Mouse (Mus musculus) kidney, postnatal 0 days (tissue): ENCODE results near the gene Il17re. TPM values are rescaled to one million over a fixed set of nuclear protein-coding genes. Genes with fewer than 3 reads are reported as not detected.

Experiments
- ATAC-seq: fragments of 200-750 bp; cut with Nextera tagmentation; replicated peaks from 2 replicates; pipeline ENCODE4 v1.8.0; 2017; ENCODE audit warnings: low read depth, moderate number of reproducible peaks, moderate TSS enrichment, moderate library complexity; ENCODE audit not compliant: low FRiP score
- DNase-seq: peaks from one replicate; pipeline ENCODE4 v3.0.0-alpha.2; 2016; ENCODE audit warnings: low spot score
- H3K27ac ChIP-seq: fragments of 300-500 bp; sonication (generic); 2 replicates; pipeline ENCODE4 v1.5.1; 2014; ENCODE audit warnings: mild to moderate bottlenecking
- H3K27me3 ChIP-seq: fragments of 300-500 bp; sonication (generic); 2 replicates; pipeline ENCODE4 v1.6.1; 2014; ENCODE audit warnings: low read length, mixed read lengths; ENCODE audit not compliant: insufficient read depth
- H3K36me3 ChIP-seq: fragments of 300-500 bp; sonication (generic); 2 replicates; pipeline ENCODE4 v1.6.1; 2014; ENCODE audit warnings: low read length, mixed read lengths; ENCODE audit not compliant: insufficient read depth
- H3K4me1 ChIP-seq: fragments of 300-500 bp; sonication (generic); replicated peaks from 2 replicates; pipeline ENCODE4 v1.6.1; 2014; ENCODE audit warnings: antibody characterized with exemption, low read length, mixed read lengths; ENCODE audit not compliant: insufficient read depth
- H3K4me2 ChIP-seq: fragments of 300-500 bp; sonication (generic); 2 replicates; pipeline ENCODE4 v1.6.1; 2014; ENCODE audit warnings: mild to moderate bottlenecking, low read length, moderate library complexity, mixed read lengths
- H3K4me3 ChIP-seq: fragments of 300-500 bp; sonication (generic); replicated peaks from 2 replicates; pipeline ENCODE4 v1.5.1; 2014; ENCODE audit warnings: low read depth, low read length
- H3K9ac ChIP-seq: fragments of 300-500 bp; sonication (generic); 2 replicates; pipeline ENCODE4 v1.6.1; 2014; ENCODE audit warnings: low read depth, low read length
- H3K9me3 ChIP-seq: fragments of 300-500 bp; sonication (generic); replicated peaks from 2 replicates; pipeline ENCODE4 v1.6.1; 2016; ENCODE audit warnings: low read length, inconsistent platforms, mixed read lengths
- CTCF ChIP-seq: IDR thresholded peaks from 2 replicates; pipeline ENCODE4 v1.5.1; 2016; ENCODE audit warnings: antibody characterized with exemption, low read depth, mild to moderate bottlenecking, moderate library complexity
- WGBS: fragments of 180-500 bp; shearing (Covaris S2); extraction: QIAGEN DNeasy Blood & Tissue Kit; methylation state at CpG from one replicate; pipeline ENCODE4 v1.1.7; 2014; 5-methylcytosine and 5-hydroxymethylcytosine counted together
- polyA plus RNA-seq: library from polyadenylated mRNA; unstranded; fragments of >200 nt; fragmentation: Nextera tagmentation; extraction: Ambion mirVana; gene quantifications from 2 replicates; pipeline ENCODE4 v1.2.1, GENCODE M21; 2015

Il17re gene
- polyA plus RNA-seq, 1 experiment from 2014 or later: 11.1 TPM

- TF ChIP-seq CTCF: no peak
- no peaks in the 10 kb centered on the region for H3K36me3 ChIP-seq
- 74% methylated on average over 10 of the region's 10 CpGs for WGBS
- H3K9me3 ChIP-seq: no peaks in the 10 kb centered on the region
- no peak overlapping the region for H3K9ac ChIP-seq
- H3K4me2 ChIP-seq: no peak overlapping the region
- H3K4me1 ChIP-seq: peaks cover 8% of the 10 kb centered on the region
- no peak overlapping the region for H3K27ac ChIP-seq
- H3K4me3 ChIP-seq: no peak overlapping the region
- DNase-seq: no peak
- no peaks in the 10 kb centered on the region for H3K27me3 ChIP-seq
- no peak for ATAC-seq
Measured at GRCm38 (mm10) chr6:113478906-113479305, 20.6 kb downstream of the Il17re start.

GRCm38 (mm10) chr6:113480555-113481373 lies 22.5 kb downstream of the Il17re start:
- DNase-seq: peak; percentile 3
- H3K27ac ChIP-seq: no peak overlapping the region

GRCm38 (mm10) chr6:113482477-113483099 lies 24.3 kb downstream of the Il17re start:
- Histone ChIP-seq H3K27ac (peak overlapping the region; percentile 55), H3K4me3 (peak overlapping the region; percentile 47), H3K36me3 (no peaks in the 10 kb centered on the region), H3K9me3 (no peaks in the 10 kb centered on the region), H3K9ac (peak overlapping the region; percentile 43), H3K4me1 (peaks cover 11% of the 10 kb centered on the region), H3K27me3 (no peaks in the 10 kb centered on the region), H3K4me2 (peak overlapping the region; percentile 72)
- TF ChIP-seq CTCF: no peak
- WGBS: 2% methylated on average over 65 of the region's 65 CpGs
- DNase-seq: no peak
- ATAC-seq: peak; percentile 44

More at GRCm38 (mm10) chr6:113480555-113481373, 22.5 kb downstream of the Il17re start:
- Histone ChIP-seq H3K27me3 (no peaks in the 10 kb centered on the region), H3K4me1 (peaks cover 11% of the 10 kb centered on the region), H3K4me2 (no peak overlapping the region), H3K4me3 (no peak overlapping the region), H3K9me3 (no peaks in the 10 kb centered on the region), H3K36me3 (no peaks in the 10 kb centered on the region), H3K9ac (no peak overlapping the region)
- no peak for TF ChIP-seq CTCF
- ATAC-seq: no peak
- WGBS: 57% methylated on average over 18 of the region's 18 CpGs

- TF ChIP-seq CTCF: no peak
- WGBS: under 1% methylated on average over 26 of the region's 26 CpGs
- Histone ChIP-seq H3K9ac (peak within 1 kb of the TSS; percentile 65), H3K27me3 (no peaks in the 10 kb centered on the region), H3K4me3 (peak within 1 kb of the TSS; percentile 47), H3K4me2 (peak within 1 kb of the TSS; percentile 72), H3K27ac (peak within 1 kb of the TSS; percentile 55), H3K4me1 (peaks cover 11% of the 10 kb centered on the region), H3K9me3 (no peaks in the 10 kb centered on the region), H3K36me3 (no peaks in the 10 kb centered on the region)
- DNase-seq (peak; percentile 97), ATAC-seq (peak; percentile 93)
Measured at GRCm38 (mm10) chr6:113483100-113483615, 24.9 kb downstream of the Il17re start, which contains the start of gene Creld1. Creld1 (plus strand) TSS chr6:113483297.

GRCm38 (mm10) chr6:113483729-113484128 lies 25.4 kb downstream of the Il17re start:
- WGBS: 8% methylated on average over 10 of the region's 10 CpGs
- H3K27ac ChIP-seq: peak overlapping the region; percentile 55
- no peaks in the 10 kb centered on the region for H3K27me3 ChIP-seq

GRCm38 (mm10) chr6:113487125-113487576 lies 28.9 kb downstream of the Il17re start:
- Histone ChIP-seq H3K4me2 (no peak overlapping the region), H3K27me3 (no peaks in the 10 kb centered on the region), H3K36me3 (peaks cover 11% of the 10 kb centered on the region), H3K9me3 (no peaks in the 10 kb centered on the region), H3K27ac (no peak overlapping the region), H3K4me1 (peaks cover 8% of the 10 kb centered on the region), H3K4me3 (no peak overlapping the region), H3K9ac (no peak overlapping the region)
- no peak for TF ChIP-seq CTCF
- ATAC-seq (no peak), DNase-seq (peak; percentile 29)
- WGBS: 47% methylated on average over 7 of the region's 7 CpGs

More at GRCm38 (mm10) chr6:113483729-113484128, 25.4 kb downstream of the Il17re start:
- ATAC-seq (peak; percentile 27), DNase-seq (peak; percentile 22)
- H3K9ac ChIP-seq: peak overlapping the region; percentile 65
- H3K9me3 ChIP-seq: no peaks in the 10 kb centered on the region
- H3K36me3 ChIP-seq: no peaks in the 10 kb centered on the region; the same call in 1 of the 2 replicates
- peak overlapping the region; percentile 72 for H3K4me2 ChIP-seq
- H3K4me1 ChIP-seq: peaks cover 11% of the 10 kb centered on the region
- TF ChIP-seq CTCF: 0 out of 2 replicates have a peak, but pooled peaks have one; percentile 22
- peak overlapping the region; percentile 47 for H3K4me3 ChIP-seq
